Mouse (Mus musculus) cortical plate, adult 2 months (tissue): ENCODE measurements around the gene Tmem114.

Source experiments
- CTCF ChIP-seq: fragments of 200-500 bp; IDR thresholded peaks from 2 replicates; pipeline ENCODE4 v1.5.1; 2011; ENCODE audit warnings: mild to moderate bottlenecking, control low read depth, low read length; ENCODE audit not compliant: insufficient read depth; ENCODE audit errors: extremely low read depth
- POLR2A ChIP-seq: fragments of 200-500 bp; IDR thresholded peaks from 2 replicates; pipeline ENCODE4 v1.6.1; 2011; ENCODE audit warnings: mild to moderate bottlenecking, low read length, control low read depth; ENCODE audit not compliant: insufficient read depth; ENCODE audit errors: extremely low read depth

DNA sequence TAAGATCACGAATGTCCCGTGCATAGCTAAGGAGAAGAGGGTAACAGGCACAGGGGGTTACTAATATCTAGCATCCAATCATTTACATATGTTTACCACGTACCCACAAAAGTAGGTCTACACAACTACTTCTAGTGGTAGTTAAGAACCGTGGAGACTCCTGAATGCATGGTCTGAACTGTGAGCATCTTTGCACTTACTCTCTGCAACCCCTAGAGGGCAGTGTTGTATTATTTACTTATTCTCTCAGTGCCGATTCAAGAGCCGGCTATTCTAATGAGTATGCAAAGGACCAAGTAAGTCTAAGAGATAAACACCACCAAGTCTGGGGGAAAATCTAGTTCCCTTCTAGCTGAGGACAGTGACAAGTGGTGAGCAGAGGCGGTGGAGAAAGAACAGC lies 12.7 kb downstream of the Tmem114 start:
- TF ChIP-seq CTCF: peak; percentile 70
- TF ChIP-seq POLR2A: no peak
